Mouse (Mus musculus) heart, adult 2 months (tissue): ENCODE measurements around the gene Otop2.

ENCODE experiments used
- CTCF ChIP-seq: fragments of 200-600 bp; IDR thresholded peaks from 2 replicates; pipeline ENCODE4 v1.8.1; 2022; ENCODE audit warnings: antibody characterized with exemption, mild to moderate bottlenecking, moderate library complexity
- EP300 ChIP-seq: fragments of 200-500 bp; IDR thresholded peaks from 2 replicates; pipeline ENCODE4 v1.6.1; 2011; ENCODE audit warnings: low read depth, low read length, control low read depth; ENCODE audit not compliant: insufficient read depth
- POLR2A ChIP-seq: fragments of 200-500 bp; IDR thresholded peaks from 2 replicates; pipeline ENCODE4 v1.6.1; 2011; ENCODE audit warnings: mild to moderate bottlenecking, low read depth, low read length, control low read depth; ENCODE audit not compliant: insufficient read depth

- TF ChIP-seq CTCF (no peak), EP300 (no peak), POLR2A (no peak)
Observed at GRCm38 (mm10) chr11:115341246-115341645, 34.3 kb downstream of the Otop2 start.
